Mouse (Mus musculus): ENCODE measurements around the gene Nme3.
"Not testable (repeated sequence)": the region's sequence is repeated elsewhere in the genome, so short reads cannot be mapped to it uniquely, and the experiment has no call there.

Nme3 gene

DNA sequence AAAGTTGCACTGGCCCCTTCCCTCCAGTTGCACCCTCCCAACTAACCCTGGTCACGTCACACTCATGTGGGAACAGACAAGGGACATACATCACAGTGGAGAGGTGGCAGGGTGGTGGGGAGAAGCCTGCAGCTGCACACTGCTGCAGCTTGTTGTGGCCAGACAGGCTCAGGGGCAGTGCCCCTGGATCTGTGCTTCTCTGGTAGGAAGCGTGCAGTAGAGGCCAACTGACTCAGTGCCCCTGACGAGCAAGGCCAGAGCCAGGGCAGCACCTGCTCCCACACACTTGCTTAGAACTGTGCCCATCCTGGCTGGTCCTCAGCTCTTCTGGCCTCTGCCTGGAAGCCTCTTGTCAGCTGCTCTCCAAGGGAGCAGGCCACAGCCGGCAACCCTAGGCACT lies 1.3 kb downstream of the Nme3 start:
- ATAC-seq (ENCODE audit: insufficient number of reproducible peaks, low FRiP score, low TSS enrichment) = no peak

GRCm38 (mm10) chr17:24898041-24898854 lies 1.9 kb downstream of the Nme3 start:
- no peak for ATAC-seq (ENCODE audit: insufficient number of reproducible peaks, low FRiP score, low TSS enrichment)

DNA sequence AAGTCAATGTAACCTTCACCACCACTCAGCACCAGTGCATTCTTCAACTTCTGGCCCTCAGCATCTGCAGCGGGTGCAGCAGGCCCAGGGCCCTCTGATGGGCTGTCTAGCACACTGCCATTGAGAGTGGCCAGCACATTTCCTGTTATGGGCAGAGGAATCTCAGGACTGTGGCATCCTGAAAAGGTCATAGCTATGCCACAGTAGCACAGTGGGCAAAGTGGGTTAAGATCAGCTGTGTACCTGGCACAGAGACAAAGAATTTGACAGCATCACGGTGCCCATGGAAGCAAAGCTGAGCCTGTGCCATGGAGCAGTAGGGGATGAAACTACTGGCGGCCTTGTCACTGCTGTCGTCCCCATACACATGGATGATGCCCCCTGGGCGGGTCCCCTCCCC lies 2.9 kb downstream of the Nme3 start:
- ATAC-seq (ENCODE audit: insufficient number of reproducible peaks, low FRiP score, low TSS enrichment) = no peak

- ATAC-seq (ENCODE audit: insufficient number of reproducible peaks, low FRiP score, low TSS enrichment) = no peak
These were observed 3.7 kb downstream of the Nme3 start for GRCm38 (mm10) chr17:24900014-24900413.

DNA sequence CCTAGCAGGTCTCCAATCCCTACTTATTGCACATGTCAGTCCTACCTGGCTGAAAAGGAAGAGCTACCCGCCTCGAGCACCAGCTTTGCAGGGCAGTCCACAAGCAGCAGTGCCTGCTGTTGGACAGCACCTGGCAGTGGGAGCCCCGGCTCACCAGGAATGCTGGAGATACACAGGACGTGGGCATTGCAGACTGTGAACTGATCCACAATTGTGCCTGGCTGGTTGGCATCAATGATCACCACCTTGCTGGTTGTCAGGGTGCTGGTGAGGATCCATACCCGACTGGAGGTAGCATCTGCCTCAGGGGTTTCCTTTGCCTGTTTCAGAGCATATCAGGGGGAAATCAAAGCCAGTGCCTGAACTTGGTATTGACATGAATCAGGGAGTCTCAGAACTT lies 5.8 kb downstream of the Nme3 start:
- ATAC-seq (ENCODE audit: insufficient number of reproducible peaks, low FRiP score, low TSS enrichment) = no peak

DNA sequence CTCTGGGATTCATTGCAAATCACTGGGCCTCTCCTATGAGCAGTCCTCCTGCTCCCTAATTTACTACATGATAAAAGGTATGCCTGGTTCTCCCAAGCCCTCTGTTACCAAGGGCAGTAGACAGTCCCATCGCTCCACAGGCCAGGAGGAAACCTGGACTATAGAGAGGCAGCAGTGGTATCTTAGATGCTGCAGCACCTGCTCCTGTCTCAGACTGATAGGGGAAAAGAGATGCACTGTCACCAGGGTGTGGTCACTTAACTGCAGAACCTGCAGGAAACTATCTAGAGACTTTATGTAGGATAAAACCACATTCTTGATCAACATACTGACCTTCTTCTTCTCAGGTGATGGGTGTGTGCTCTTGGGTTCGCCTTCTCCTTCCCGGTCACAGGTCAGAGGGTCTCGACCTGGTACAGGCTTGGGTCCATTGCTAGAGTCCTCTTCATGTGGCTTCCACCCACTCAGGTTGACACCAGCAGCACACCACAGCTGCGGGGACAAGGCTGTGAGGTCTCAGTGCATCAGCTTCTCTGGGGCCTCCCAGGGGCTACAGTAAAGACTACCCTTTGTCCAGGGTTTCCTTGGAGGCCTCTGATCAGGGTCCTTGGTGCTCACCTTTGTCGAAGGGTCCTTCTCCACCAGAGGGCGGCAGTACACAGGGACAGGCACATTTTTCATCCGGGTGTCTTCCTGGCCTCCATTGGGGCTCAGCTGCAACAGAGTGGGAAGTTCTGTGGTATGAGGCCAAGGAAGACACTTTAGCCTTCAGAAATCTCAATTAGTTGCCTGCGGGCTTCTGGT lies 6.6 kb downstream of the Nme3 start:
- no peak for ATAC-seq (ENCODE audit: insufficient number of reproducible peaks, low FRiP score, low TSS enrichment)

DNA sequence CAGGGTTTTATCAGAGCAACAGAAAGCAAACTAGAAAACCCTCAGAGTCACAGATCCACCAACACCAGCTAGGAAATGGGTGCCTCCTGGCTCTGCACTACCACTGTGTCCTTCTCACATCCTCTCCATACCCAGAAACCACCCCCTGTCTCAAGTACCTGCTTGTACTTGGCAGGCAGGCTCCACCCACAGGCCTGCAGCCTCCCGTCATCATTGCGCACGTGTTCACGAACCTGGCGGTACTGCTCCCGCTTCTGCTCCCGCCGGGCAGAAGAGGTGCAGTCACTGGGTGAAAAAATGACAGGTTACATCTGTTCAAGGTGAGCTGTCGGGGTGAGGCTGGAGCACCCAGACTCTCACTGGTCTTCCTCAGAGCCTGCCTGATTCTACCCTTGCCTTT lies 7.5 kb downstream of the Nme3 start:
- ATAC-seq (ENCODE audit: insufficient number of reproducible peaks, low FRiP score, low TSS enrichment) = no peak

DNA sequence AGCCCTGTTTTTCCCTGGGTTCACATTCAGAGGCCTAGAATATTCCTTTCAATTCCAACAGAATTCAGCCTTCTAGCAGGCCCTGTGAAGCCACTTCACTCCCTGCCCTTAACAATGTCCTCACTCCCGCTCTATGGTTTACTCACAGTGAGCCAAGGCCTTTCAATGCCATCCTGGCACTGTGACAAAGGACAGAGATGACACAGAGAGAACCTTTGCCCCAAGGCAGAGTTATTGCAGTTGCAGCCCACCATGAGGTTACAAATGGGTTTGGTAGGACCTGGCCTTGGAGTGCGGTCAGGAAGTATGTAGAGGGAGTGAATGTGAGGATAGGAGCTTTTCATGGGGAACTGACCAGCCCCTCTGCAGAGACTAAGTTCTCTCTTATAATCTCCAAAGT lies 11.3 kb downstream of the Nme3 start:
- ATAC-seq (ENCODE audit: insufficient number of reproducible peaks, low FRiP score, low TSS enrichment) = no peak

DNA sequence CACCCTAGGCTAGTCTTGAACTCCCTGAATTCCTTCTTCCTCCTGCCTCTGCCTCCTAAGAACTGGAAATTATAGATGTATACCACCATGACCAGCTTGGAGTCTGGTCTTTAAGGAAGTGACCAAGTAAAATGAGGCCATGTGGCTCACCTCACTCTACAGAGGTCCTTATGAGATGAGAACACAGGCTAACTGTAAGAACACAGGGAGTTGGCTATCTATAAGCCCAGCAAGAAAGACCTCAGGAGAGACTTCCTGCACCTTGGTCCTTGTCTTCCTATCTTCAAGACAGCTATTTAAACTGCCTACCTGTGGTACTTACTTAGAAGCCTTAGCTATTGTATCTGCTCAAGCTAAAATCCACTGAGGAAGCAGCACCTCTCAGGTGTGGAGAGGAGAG lies 17.7 kb downstream of the Nme3 start:
- ATAC-seq (ENCODE audit: insufficient number of reproducible peaks, low FRiP score, low TSS enrichment) = no peak

- ATAC-seq (ENCODE audit: insufficient number of reproducible peaks, low FRiP score, low TSS enrichment) = no peak
These were observed 26.9 kb downstream of the Nme3 start for GRCm38 (mm10) chr17:24923246-24923645.

DNA sequence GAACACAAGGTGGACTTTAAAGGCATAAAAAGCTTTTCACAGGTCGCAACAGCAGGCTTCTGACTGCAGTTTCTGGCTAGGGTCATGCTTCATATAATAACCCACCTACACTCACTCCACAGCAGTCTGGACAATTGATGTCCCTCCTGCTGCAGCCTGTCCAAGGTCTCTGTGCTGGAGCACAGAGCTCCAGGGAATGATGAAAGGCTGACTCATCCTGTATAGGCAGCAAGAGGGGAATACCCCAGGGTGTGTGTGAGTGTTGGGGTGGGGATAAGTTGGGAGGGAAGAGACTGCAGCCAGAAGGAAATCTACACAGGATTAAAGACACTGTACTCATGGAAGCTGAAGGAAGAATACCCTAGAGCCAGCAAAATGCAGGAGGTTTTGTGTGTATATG lies 33.2 kb downstream of the Nme3 start:
- no peak for ATAC-seq (ENCODE audit: insufficient number of reproducible peaks, low FRiP score, low TSS enrichment)

DNA sequence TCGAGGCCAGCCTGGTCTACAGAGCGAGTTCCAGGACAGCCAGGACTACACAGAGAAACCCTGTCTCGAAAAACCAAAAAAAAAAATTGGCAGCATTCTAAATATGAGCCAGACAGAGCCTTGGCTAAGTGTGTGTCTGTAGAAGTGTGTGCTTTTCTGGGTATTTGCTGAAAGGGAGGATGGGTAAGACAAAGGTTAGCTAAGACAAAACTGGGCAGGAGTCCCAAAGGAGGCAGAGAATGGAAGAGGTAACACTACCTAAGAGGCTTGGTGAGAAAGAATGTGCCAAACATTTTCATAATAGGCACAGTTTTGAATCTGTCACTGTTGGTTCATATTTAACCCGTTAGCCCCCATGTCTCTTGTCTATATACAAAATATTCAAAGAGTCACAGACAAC lies 36.1 kb downstream of the Nme3 start:
- ATAC-seq (ENCODE audit: insufficient number of reproducible peaks, low FRiP score, low TSS enrichment) = no peak

GRCm38 (mm10) chr17:24933163-24933562 lies 36.9 kb downstream of the Nme3 start:
- no peak for ATAC-seq (ENCODE audit: insufficient number of reproducible peaks, low FRiP score, low TSS enrichment)

- no peak for ATAC-seq (ENCODE audit: insufficient number of reproducible peaks, low FRiP score, low TSS enrichment)
These were observed 38.6 kb downstream of the Nme3 start for GRCm38 (mm10) chr17:24934926-24935325.

DNA sequence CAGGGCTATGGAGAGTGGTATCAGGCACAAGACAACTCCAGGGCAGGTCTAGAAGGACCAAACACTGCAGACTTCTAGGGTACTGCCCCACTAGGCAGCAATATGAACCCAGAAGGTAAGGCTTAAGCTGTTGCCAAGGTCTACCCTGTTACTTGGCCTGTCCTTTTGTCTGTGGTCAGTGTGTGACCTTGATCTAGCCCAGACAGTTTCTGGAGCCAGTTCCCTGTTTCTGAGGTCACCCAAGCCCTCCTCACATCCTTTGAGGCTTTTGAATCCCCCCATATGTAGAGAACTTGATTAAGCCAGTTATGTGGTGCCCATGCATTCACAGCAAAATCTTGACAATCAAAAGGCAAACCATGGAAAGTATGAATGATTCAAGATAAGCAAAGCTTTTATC lies 39.4 kb downstream of the Nme3 start:
- no peak for ATAC-seq (ENCODE audit: insufficient number of reproducible peaks, low FRiP score, low TSS enrichment)

GRCm38 (mm10) chr17:24936259-24937237 lies 40.2 kb downstream of the Nme3 start, which contains the start of gene Mapk8ip3:
Mapk8ip3 (minus strand) TSS chr17:24936977.
- ATAC-seq (ENCODE audit: insufficient number of reproducible peaks, low FRiP score, low TSS enrichment) = peak; percentile 98

GRCm38 (mm10) chr17:24937266-24937665 lies 41.0 kb downstream of the Nme3 start:
- ATAC-seq (ENCODE audit: insufficient number of reproducible peaks, low FRiP score, low TSS enrichment) = no peak

- ATAC-seq (ENCODE audit: insufficient number of reproducible peaks, low FRiP score, low TSS enrichment) = not testable (repeated sequence)
These were observed 46.2 kb downstream of the Nme3 start for GRCm38 (mm10) chr17:24942453-24942852.

DNA sequence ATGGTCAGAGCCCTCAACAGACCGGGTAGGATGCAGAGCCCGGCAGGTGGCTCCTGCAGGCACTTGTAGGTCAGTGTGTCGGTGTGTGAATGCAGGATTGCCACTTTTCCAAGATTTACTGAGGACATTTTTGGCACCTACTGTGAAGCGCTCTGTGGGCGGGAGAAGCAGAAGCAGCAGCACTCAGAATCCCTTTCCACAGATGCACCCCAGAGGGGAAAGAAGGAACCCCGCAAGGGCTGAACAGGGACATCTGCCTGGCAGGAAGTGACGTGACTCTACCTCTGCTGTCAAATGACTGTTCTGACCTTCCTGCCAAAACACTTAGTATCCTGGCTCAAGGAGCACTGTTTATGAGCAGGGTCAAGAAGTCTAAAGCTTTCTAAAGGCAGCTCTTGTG lies 46.7 kb downstream of the Nme3 start:
- no peak for ATAC-seq (ENCODE audit: insufficient number of reproducible peaks, low FRiP score, low TSS enrichment)

DNA sequence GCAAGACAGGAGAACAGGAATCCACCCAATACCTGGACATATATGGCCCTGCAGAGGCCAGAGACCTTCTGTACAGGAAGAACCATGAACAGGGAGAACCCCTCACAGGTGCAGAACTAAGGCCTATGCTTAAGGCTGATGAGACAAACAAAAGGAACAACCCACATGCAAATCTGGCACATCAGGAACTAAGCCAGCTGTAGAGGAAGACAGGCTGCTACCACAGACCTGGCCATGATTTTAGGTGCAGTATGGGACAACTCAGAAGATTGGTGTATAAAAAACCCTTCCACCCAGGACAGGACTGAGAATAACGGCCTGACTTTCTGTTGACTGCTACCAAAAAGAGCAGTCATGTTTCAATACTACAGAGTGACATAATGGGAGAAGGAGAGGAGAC lies 47.3 kb downstream of the Nme3 start:
- not testable (repeated sequence) for ATAC-seq (ENCODE audit: insufficient number of reproducible peaks, low FRiP score, low TSS enrichment)
